Mouse (Mus musculus) v-Abl transformed pro-B cells (cell line): ENCODE results near the gene Pdzd7.

Experiments used
- in situ Hi-C, 2 experiments: fragments of 400-800 bp; cut with MboI; formaldehyde crosslinking; loops; one replicate each; pipeline ENCODE4 v1.15.1; 2025; ENCODE audit not compliant: unreplicated experiment in 2 of 2

Pdzd7 gene

DNA sequence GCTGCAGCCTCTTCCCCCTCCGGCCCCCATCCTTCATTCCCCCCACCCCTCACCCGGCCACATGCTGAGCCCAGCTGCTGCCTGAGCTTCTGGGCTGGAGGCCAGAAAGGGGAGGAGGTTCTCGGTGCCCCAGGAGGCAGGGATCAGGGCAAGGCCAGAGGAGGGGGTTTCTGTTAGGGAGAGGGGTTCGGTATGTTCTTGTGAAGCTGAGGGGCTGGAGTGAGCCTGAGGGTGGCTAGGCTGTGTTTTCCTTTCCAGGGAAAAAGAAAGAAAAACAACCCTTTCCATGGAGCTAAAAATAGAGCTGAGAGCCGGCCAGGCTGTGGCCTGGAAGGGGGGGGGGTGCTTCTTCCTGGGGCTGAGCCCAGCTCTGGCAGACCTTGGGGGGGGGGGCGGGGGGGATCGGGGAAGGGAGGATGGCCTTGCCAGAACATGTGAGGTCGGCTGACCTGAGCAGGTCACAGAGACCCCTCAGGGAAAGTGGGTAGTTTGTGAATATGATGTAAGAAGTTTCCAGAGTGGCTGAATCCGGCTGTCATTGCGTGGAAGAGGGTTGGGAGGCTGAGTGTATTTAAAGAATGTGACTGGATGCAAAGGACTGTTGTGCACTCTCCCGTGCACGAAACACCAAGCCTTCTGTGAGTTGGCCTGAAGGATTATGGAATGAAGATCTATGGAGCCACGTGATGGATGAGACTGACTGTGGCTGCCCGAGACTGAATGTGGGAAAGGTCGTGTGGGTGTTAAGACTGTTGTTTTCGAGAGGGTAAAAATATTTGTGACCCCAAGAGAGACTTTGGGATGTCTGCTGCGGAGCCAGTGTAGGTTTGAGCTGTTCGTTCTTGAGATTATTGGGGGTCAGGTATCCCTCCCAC lies 28.9 kb downstream of the Pdzd7 start:
- in situ Hi-C loops, result loop anchor here in 1 of 2 experiments (25.0 kb wide), 1 partner anchor 1329 kb away; the partner anchor contains the start of gene Entpd7

DNA sequence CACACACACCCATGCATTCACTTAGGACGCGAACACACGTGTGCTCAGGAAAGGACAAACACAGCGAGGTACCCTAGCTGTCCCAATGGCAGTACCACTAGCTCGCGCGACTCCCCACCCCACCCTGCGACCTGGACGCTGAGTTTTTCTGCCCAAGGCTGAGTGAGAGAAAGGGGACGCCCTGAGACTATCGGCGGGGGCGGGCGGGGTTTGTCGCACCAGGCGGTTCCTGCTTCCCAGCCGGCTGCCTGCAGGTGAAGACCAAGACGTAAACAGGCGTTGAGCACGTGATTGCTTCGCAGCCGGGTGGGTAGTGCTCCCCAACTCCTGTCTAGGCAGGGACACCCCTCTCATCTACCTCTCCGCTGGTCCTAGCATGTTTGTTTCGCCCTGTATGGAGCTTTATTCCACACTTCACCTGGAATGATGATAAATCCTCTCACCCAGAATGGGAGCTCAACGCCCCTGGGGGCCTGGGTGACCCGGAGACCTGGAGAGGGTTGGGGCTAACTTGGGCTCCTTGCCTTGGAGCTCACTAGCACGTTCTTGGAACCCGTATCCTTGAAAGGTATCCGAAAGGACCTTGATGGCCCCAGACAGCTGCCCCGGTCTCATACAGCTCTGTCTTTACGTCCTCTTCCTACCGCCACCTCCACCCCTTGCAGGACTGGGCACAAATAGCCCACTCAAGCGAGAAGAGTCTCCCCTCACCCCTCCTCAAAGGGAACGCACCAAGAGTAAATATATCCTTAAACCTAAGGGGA lies 29.8 kb downstream of the Pdzd7 start:
- in situ Hi-C loops, result loop anchor here in 1 of 2 experiments (25.0 kb wide), 1 partner anchor 1328 kb away; the partner anchor contains the start of gene Entpd7

- in situ Hi-C loops, result loop anchor here in 1 of 2 experiments (25.0 kb wide), 1 partner anchor 1328 kb away; the partner anchor contains the start of gene Entpd7
Measured at GRCm38 (mm10) chr19:45014981-45015402, 30.5 kb downstream of the Pdzd7 start.

- in situ Hi-C loops, result loop anchor here in 1 of 2 experiments (25.0 kb wide), 1 partner anchor 1327 kb away; the partner anchor contains the start of gene Entpd7
Measured at GRCm38 (mm10) chr19:45014335-45014971, 31.1 kb downstream of the Pdzd7 start, which contains the start of gene Lzts2. Lzts2 (plus strand) TSS chr19:45014414.

GRCm38 (mm10) chr19:45013581-45014225 lies 31.8 kb downstream of the Pdzd7 start:
- in situ Hi-C loops, result loop anchor here in 1 of 2 experiments (25.0 kb wide), 1 partner anchor 1326 kb away; the partner anchor contains the start of gene Entpd7

- in situ Hi-C loops, result loop anchor here in 1 of 2 experiments (25.0 kb wide), 1 partner anchor 1325 kb away; the partner anchor contains the start of gene Entpd7
Measured at GRCm38 (mm10) chr19:45012636-45013035, 32.9 kb downstream of the Pdzd7 start.

DNA sequence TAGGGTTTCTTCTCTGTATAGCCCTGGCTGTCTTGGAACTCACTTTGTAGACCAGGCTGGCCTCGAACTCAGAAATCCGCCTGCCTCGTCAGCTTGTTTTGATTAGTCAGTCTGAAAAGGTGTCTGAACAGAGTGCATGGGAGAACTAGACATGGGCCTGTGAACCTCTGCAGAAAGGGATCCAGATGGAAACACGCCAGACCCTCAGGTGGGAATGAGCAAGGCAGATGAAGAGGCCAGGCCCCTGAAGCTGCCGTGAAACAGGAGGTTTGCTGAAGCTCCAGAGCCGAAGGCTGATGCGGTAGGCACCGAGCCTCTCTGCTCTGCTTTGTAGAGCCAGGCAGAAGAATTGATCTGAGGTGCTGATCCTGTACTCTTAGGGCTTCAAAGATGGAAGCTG lies 33.3 kb downstream of the Pdzd7 start:
- in situ Hi-C loops, result loop anchor here in 1 of 2 experiments (25.0 kb wide), 1 partner anchor 1325 kb away; the partner anchor contains the start of gene Entpd7

- in situ Hi-C loops, result loop anchor here in 1 of 2 experiments (25.0 kb wide), 1 partner anchor 1323 kb away; the partner anchor contains the start of gene Entpd7
Measured at GRCm38 (mm10) chr19:45010646-45011045, 34.9 kb downstream of the Pdzd7 start.

DNA sequence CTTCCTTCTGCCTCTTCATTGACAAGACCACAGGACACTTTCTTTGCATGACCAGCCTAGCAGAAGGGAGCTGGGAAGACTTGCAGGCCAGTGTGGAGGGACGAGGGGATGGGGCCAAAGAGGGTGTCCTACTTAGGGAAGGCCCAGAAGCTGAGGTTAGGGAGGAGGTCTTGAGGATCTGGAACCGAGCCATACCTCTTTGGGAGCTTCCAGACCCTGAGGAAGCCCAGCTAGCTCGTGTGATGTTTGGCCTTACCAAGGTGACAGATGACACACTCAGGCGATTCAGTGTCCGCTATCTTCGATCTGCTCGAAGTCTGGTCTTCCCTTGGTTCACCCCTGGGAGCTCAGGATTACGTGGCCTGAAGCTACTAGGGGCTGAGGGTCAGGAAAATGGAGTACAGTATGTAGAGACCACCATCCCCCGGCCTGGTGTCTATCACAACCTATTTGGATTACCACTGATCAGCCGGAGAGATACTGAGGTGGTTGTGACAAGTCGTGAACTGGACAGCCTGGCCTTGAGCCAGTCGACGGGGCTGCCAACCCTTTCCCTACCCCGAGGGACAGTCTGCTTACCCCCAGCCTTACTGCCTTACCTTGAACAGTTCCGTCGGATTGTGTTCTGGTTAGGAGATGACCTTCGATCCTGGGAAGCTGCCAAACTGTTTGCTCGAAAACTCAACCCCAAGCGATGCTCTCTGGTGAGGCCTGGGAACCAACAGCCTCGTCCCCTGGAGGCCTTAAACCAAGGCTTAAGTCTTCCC lies 37.9 kb downstream of the Pdzd7 start:
- in situ Hi-C loops, result loop anchor here in 1 of 2 experiments (25.0 kb wide), 1 partner anchor 1320 kb away; the partner anchor contains the start of gene Entpd7

DNA sequence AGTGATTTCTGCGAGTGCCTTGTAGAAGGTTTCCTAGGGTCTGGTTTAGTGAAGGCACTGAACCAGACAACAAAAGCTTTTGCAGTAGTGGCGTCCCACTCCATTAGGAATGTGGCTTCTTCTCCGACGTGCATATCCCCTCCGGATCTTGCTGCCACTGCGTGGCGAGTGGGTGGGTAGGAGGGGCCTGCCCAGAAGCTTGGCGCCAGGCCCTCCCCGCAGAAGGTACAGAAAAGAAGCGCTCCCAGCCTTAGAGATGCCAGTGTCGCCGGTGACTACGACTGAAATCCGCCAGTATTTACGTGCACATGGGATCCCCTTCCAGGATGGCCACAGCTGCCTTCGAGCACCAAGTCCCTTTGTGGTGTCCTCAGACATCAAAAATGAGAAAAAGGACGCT lies 38.5 kb downstream of the Pdzd7 start:
- in situ Hi-C loops, result loop anchor here in 1 of 2 experiments (25.0 kb wide), 1 partner anchor 1320 kb away; the partner anchor contains the start of gene Entpd7

GRCm38 (mm10) chr19:45005957-45006712 lies 39.4 kb downstream of the Pdzd7 start, which contains the start of gene Mrpl43:
Mrpl43 (minus strand) TSS chr19:45006442.
- in situ Hi-C loops, result loop anchor here in 1 of 2 experiments (25.0 kb wide), 1 partner anchor 1319 kb away; the partner anchor contains the start of gene Entpd7

- in situ Hi-C loops, result loop anchor here in 1 of 2 experiments (25.0 kb wide), 1 partner anchor 1318 kb away; the partner anchor contains the start of gene Entpd7
Measured at GRCm38 (mm10) chr19:45005444-45005843, 40.1 kb downstream of the Pdzd7 start, which contains the start of gene Twnk. Twnk (plus strand) TSS chr19:45005663.

- in situ Hi-C loops, result loop anchor here in 1 of 2 experiments (25.0 kb wide), 1 partner anchor 1317 kb away; the partner anchor contains the start of gene Entpd7
Measured at GRCm38 (mm10) chr19:45003740-45004516, 41.6 kb downstream of the Pdzd7 start.

DNA sequence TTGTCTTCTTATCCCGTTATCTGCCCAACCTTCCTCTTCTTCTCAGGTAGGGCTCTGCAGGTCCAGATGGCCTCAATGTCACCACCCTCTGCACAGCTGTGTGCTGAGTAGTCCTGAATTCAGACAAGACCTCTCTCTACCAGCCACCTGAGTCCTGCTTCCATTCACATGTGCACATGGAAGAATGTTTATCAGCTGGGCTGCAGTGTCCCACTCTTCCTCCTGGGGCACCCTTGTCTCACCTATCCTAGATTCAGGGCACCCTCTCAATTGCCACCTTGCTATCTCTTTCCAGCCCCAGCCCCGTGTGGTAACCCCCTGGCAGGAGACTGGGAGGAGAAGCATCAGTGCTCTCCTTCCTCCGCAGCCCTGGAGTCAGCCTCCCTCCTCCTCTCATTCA lies 43.2 kb downstream of the Pdzd7 start:
- in situ Hi-C loops, result loop anchor here in 1 of 2 experiments (25.0 kb wide), 1 partner anchor 1315 kb away; the partner anchor contains the start of gene Entpd7

GRCm38 (mm10) chr19:44999647-45000046 lies 45.9 kb downstream of the Pdzd7 start:
- in situ Hi-C loops, result loop anchor here in 1 of 2 experiments (25.0 kb wide), 1 partner anchor 1312 kb away; the partner anchor contains the start of gene Entpd7

DNA sequence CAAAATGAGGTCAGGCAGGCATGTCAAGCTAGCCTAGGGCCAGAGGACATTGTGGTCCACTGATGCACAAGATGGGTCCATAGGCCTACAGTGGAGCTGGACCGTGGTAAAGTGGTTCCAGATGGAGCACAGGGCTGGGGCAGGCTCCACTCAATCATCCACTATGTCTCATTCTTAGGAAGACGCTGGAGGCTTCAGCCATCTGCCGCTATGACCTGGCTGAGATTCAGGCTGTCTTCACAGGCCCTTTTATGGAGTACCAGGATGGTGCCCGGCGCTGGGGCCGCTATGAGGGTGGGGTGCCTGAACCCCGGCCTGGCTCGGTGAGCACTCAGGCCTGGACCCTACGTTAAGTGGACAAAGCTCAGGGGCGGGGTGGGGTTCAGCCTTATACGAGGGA lies 47.7 kb downstream of the Pdzd7 start:
- in situ Hi-C loops, result no loop called here
